Mouse (Mus musculus): Measurements from ENCODE around the gene Specc1. TPM values are rescaled to one million over a fixed set of nuclear protein-coding genes. Genes with fewer than 3 reads are reported as not detected.

Specc1 gene
- polyA plus RNA-seq, 2 experiments = 23.5 to 40.5 TPM

DNA sequence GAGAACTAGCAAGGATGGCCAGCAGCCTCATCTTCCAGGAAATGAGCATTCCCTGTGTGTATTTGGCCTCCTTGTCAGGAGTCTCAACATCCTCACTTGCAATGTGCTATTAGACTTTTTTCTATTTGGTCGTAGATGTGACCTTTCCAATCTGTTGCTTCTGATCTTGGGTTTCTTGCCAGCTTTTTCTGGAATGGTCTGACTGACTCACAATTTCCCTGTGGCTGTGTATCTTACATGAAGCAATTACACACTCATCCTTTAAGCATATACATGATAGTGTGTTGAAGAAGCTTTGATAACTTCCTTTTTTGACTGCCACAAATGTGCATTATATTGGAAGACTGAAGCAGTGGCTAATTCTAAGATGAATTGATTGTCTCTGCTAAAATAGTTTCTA lies 190.1 kb downstream of the Specc1 start:
- Histone ChIP-seq H3K4me2 (ENCODE audit: low read depth) (no peak overlapping the region), H3K9ac (replicated peaks) (no peak overlapping the region), H3K27me3 (ENCODE audit: control insufficient read depth, insufficient read depth, low read length) (no peaks in the 10 kb centered on the region), H3K27ac (no peak overlapping the region), H3K36me3 (replicated peaks; ENCODE audit: control insufficient read depth, insufficient read depth, low read depth) (peaks cover 17% of the 10 kb centered on the region), H3K4me3 (ENCODE audit: insufficient read depth in 1 of 2, low read depth in 2 of 2, low read length in 2 of 2) (no peak overlapping the region), H3K9me3 (ENCODE audit: control insufficient read depth, low read length) (no peaks in the 10 kb centered on the region), H3K4me1 (replicated peaks; ENCODE audit: control insufficient read depth in 2 of 2, insufficient read depth in 2 of 2, low read length in 1 of 2) (peaks cover 0 to 7% of the 10 kb centered on the region in 2 experiments)
- ATAC-seq (ENCODE audit: insufficient read depth) (no peak), DNase-seq (ENCODE audit: low read depth in 3 of 3, low spot score in 3 of 3) (no peak)
- WGBS (ENCODE audit: insufficient replicate concordance) = 77% methylated on average over 1 of the region's 1 CpGs
- no peak for TF ChIP-seq CTCF (IDR thresholded peaks at IDR 0.05; ENCODE audit: low read depth)
- TF ChIP-seq EP300 (IDR thresholded peaks at IDR 0.05; ENCODE audit: low read depth) = no peak

DNA sequence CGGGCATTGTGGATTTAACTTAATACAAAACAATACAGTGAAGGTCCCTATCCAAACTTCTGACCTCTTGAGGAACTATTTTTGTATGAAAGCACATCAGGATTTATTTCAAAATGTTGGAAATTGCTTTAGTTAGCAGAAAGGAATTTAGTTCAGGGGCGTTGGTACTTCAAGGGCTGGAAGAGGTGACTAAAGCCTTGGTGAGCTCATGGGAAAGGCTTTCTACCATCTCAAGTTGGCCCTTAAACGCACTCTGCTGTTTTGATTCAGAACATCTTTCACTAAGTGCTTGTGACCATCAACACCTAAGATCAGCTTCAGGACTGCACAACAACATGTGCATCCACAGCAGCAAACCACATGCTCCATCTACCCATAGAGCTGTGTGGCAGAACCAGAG lies 191.5 kb downstream of the Specc1 start:
- H3K36me3 ChIP-seq (replicated peaks; ENCODE audit: control insufficient read depth, insufficient read depth, low read depth) = peaks cover 25% of the 10 kb centered on the region
- no peak overlapping the region for H3K4me3 ChIP-seq (ENCODE audit: insufficient read depth in 1 of 2, low read depth in 2 of 2, low read length in 2 of 2)
- DNase-seq (ENCODE audit: low read depth in 3 of 3, low spot score in 3 of 3) (no peak), ATAC-seq (ENCODE audit: insufficient read depth) (no peak)
- no peak overlapping the region for H3K4me2 ChIP-seq (ENCODE audit: low read depth)
- no peak overlapping the region for H3K27ac ChIP-seq
- TF ChIP-seq CTCF (IDR thresholded peaks at IDR 0.05; ENCODE audit: low read depth) (no peak), EP300 (IDR thresholded peaks at IDR 0.05; ENCODE audit: low read depth) (no peak)
- no peaks in the 10 kb centered on the region for H3K9me3 ChIP-seq (ENCODE audit: control insufficient read depth, low read length)
- H3K4me1 ChIP-seq (replicated peaks; ENCODE audit: control insufficient read depth in 2 of 2, insufficient read depth in 2 of 2, low read length in 1 of 2) = peaks cover 0 to 9% of the 10 kb centered on the region in 2 experiments
- H3K27me3 ChIP-seq (ENCODE audit: control insufficient read depth, insufficient read depth, low read length) = no peaks in the 10 kb centered on the region
- 82% methylated on average over 3 of the region's 3 CpGs for WGBS (ENCODE audit: insufficient replicate concordance)
- no peak overlapping the region for H3K9ac ChIP-seq (replicated peaks)

DNA sequence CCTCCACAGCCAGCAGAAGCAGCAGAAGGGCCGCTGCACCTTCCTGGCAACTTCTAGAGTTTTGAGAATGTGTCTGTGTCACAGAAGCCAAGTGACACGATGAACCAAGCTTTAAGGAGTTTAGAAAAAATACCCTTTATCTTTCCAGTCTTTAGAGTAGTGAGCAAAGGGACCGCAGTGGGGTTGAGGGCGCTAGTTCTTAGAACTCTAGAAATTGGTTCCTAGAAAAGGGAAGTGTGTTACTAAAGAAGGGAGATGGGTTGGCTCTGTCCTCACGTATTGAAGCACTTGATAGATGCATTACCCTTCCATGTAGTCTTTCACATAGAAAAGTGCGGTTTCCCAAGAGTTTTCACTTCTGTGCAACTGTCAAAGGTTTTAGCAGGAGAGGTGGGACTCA lies 191.9 kb downstream of the Specc1 start:
- no peaks in the 10 kb centered on the region for H3K27me3 ChIP-seq (ENCODE audit: control insufficient read depth, insufficient read depth, low read length)
- TF ChIP-seq EP300 (IDR thresholded peaks at IDR 0.05; ENCODE audit: low read depth) (no peak), CTCF (IDR thresholded peaks at IDR 0.05; ENCODE audit: low read depth) (no peak)
- H3K9ac ChIP-seq (replicated peaks) = no peak overlapping the region
- no peak overlapping the region for H3K4me3 ChIP-seq (ENCODE audit: insufficient read depth in 1 of 2, low read depth in 2 of 2, low read length in 2 of 2)
- peaks cover 25% of the 10 kb centered on the region for H3K36me3 ChIP-seq (replicated peaks; ENCODE audit: control insufficient read depth, insufficient read depth, low read depth)
- WGBS (ENCODE audit: insufficient replicate concordance) = 19% methylated on average over 6 of the region's 6 CpGs
- H3K9me3 ChIP-seq (ENCODE audit: control insufficient read depth, low read length) = no peaks in the 10 kb centered on the region
- ATAC-seq (ENCODE audit: insufficient read depth) (peak; percentile 77; the same call in 1 of the 2 replicates), DNase-seq (ENCODE audit: low read depth in 3 of 3, low spot score in 3 of 3) (peak; percentile 10 to 64 (median 37))
- no peak overlapping the region; the same call in 1 of the 2 replicates for H3K27ac ChIP-seq
- H3K4me2 ChIP-seq (ENCODE audit: low read depth) = no peak overlapping the region; the same call in 1 of the 2 replicates
- peaks cover 0 to 9% of the 10 kb centered on the region in 2 experiments for H3K4me1 ChIP-seq (replicated peaks; ENCODE audit: control insufficient read depth in 2 of 2, insufficient read depth in 2 of 2, low read length in 1 of 2)

DNA sequence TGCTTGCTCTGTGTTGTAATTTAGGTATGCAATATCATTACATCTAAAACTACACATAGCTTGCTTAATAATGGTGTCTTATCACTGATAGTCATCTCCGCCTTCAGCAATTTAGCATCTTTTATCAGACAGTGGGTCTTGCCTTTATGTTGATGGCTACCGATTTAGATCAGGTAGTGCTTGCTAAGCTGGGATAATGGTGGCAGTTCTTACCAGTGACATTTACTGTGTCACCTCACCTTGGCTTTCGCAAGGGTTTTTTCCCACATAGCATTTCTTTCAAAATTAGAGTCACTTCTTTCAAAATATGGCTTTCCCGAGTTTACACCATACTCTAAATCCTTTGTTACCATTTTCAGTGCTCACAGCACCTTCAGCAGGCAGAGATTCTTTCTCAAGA lies 196.5 kb downstream of the Specc1 start:
- H3K4me2 ChIP-seq (ENCODE audit: low read depth) = no peak overlapping the region
- ATAC-seq (ENCODE audit: insufficient read depth) (no peak), DNase-seq (ENCODE audit: low read depth in 3 of 3, low spot score in 3 of 3) (no peak)
- peaks cover 35% of the 10 kb centered on the region for H3K36me3 ChIP-seq (replicated peaks; ENCODE audit: control insufficient read depth, insufficient read depth, low read depth)
- no peak for TF ChIP-seq EP300 (IDR thresholded peaks at IDR 0.05; ENCODE audit: low read depth)
- no peak for TF ChIP-seq CTCF (IDR thresholded peaks at IDR 0.05; ENCODE audit: low read depth)
- 81% methylated on average over 4 of the region's 4 CpGs for WGBS (ENCODE audit: insufficient replicate concordance)
- no peak overlapping the region for H3K4me3 ChIP-seq (ENCODE audit: insufficient read depth in 1 of 2, low read depth in 2 of 2, low read length in 2 of 2)
- no peak overlapping the region for H3K27ac ChIP-seq
- H3K9me3 ChIP-seq (ENCODE audit: control insufficient read depth, low read length) = no peaks in the 10 kb centered on the region
- H3K4me1 ChIP-seq (replicated peaks; ENCODE audit: control insufficient read depth in 2 of 2, insufficient read depth in 2 of 2, low read length in 1 of 2) = peaks cover 0 to 8% of the 10 kb centered on the region in 2 experiments
- no peak overlapping the region for H3K9ac ChIP-seq (replicated peaks)
- H3K27me3 ChIP-seq (ENCODE audit: control insufficient read depth, insufficient read depth, low read length) = no peaks in the 10 kb centered on the region

DNA sequence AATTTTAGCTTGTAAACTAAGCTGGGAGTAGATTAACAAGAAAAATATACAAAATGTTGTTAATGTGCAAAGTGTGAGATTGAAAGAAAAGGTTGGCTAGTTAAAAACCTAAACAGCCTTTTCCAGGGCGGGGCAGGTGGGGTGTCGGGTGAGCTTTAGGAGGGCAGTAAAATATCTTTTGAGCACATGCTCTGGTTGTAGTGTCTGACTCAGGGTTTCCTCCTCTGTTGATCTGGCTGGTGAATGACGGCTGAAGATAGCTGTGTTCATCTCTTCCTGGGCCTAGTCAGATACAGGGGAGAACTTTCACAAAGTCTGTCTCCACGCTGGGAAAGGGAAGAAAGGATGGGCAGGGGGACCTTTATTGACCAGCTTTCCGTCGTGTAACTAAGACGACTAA lies 203.2 kb downstream of the Specc1 start:
- Histone ChIP-seq H3K9ac (replicated peaks) (peak overlapping the region; percentile 31; the same call in 1 of the 2 replicates), H3K9me3 (ENCODE audit: control insufficient read depth, low read length) (no peaks in the 10 kb centered on the region), H3K4me3 (ENCODE audit: insufficient read depth in 1 of 2, low read depth in 2 of 2, low read length in 2 of 2) (no peak overlapping the region), H3K36me3 (replicated peaks; ENCODE audit: control insufficient read depth, insufficient read depth, low read depth) (peaks cover 28% of the 10 kb centered on the region; the same call in 1 of the 2 replicates), H3K4me1 (replicated peaks; ENCODE audit: control insufficient read depth in 2 of 2, insufficient read depth in 2 of 2, low read length in 1 of 2) (peaks cover 25 to 31% of the 10 kb centered on the region in 2 experiments), H3K4me2 (ENCODE audit: low read depth) (peak overlapping the region; percentile 47), H3K27ac (peak overlapping the region; percentile 75), H3K27me3 (ENCODE audit: control insufficient read depth, insufficient read depth, low read length) (no peaks in the 10 kb centered on the region)
- peak; percentile 82 for ATAC-seq (ENCODE audit: insufficient read depth)
- no peak for TF ChIP-seq CTCF (IDR thresholded peaks at IDR 0.05; ENCODE audit: low read depth)
- peak; percentile 77 for TF ChIP-seq EP300 (IDR thresholded peaks at IDR 0.05; ENCODE audit: low read depth)
- DNase-seq (ENCODE audit: low read depth in 3 of 3, low spot score in 3 of 3) = peak in 1 of 3 experiments; percentile 50
- 42% methylated on average over 7 of the region's 7 CpGs for WGBS (ENCODE audit: insufficient replicate concordance)
